Mouse (Mus musculus) heart, postnatal 36 days (tissue): ENCODE data around the gene Rimbp2. TPM values are rescaled to one million over a fixed set of nuclear protein-coding genes. Genes with fewer than 3 reads are reported as not detected.

Source experiments
- total RNA-seq, 2 experiments: library from RNA; stranded (reverse); gene quantifications; 2 replicates each; pipeline ENCODE4 v1.2.3; 2021

Gene Rimbp2
- total RNA-seq, 2 experiments from 2014 or later = 0.19 TPM; not detected in 1

Other genes with a start within 250 kb of the Rimbp2 start
- gene Stx2, start 55.1 kb upstream of the Rimbp2 start, total RNA-seq = 10 to 100 TPM; 12.2 to 20.5 TPM
- gene Ran, start 66.6 kb upstream of the Rimbp2 start, total RNA-seq = 100 to 1,000 TPM in 1 of 2 experiments, 10 to 100 TPM in 1; 86.3 to 103 TPM
- gene Adgrd1, start 143.3 kb upstream of the Rimbp2 start, total RNA-seq = 1 to 10 TPM; 4.7 to 5.9 TPM